Mouse (Mus musculus) bone marrow macrophage, adult 2 months (primary cell): ENCODE measurements at regions not wholly inside any gene's neighbourhood (a gene's known extent, or its start where the extent isn't known, plus 50 kb on each side); places are given as distances from the start of the nearest gene placed in this dataset.

Experiments
- H3K27ac ChIP-seq: 2 replicates; pipeline ENCODE4 v1.5.1; 2012; ENCODE audit warnings: low read depth, low read length; ENCODE audit not compliant: insufficient read depth
- H3K4me1 ChIP-seq: 2 replicates; pipeline ENCODE4 v1.6.1; 2012; ENCODE audit warnings: low read length; ENCODE audit not compliant: control insufficient read depth, insufficient read depth
- H3K4me3 ChIP-seq: 2 replicates; pipeline ENCODE4 v1.5.1; 2012; ENCODE audit warnings: mild to moderate bottlenecking, low read length, moderate library complexity; ENCODE audit not compliant: insufficient read depth
- CTCF ChIP-seq: IDR thresholded peaks from 2 replicates; pipeline ENCODE4 v1.5.1; 2012; ENCODE audit warnings: low read depth, mild to moderate bottlenecking, low read length, moderate library complexity
- POLR2A ChIP-seq: IDR thresholded peaks from 2 replicates; pipeline ENCODE4 v1.6.1; 2012; ENCODE audit warnings: mild to moderate bottlenecking, low read depth, low read length, borderline replicate concordance

- H3K4me1 ChIP-seq: no peaks in the 10 kb centered on the region
- no peak overlapping the region for H3K4me3 ChIP-seq
- no peak overlapping the region for H3K27ac ChIP-seq
- TF ChIP-seq CTCF (no peak), POLR2A (no peak)
Observed at GRCm38 (mm10) chr13:83914697-83915096, 307.4 kb upstream of the Tmem161b start.

- Histone ChIP-seq H3K27ac (no peak overlapping the region), H3K4me3 (no peak overlapping the region), H3K4me1 (no peaks in the 10 kb centered on the region)
- TF ChIP-seq CTCF (no peak), POLR2A (no peak)
Observed at GRCm38 (mm10) chr13:83932761-83933160, 289.3 kb upstream of the Tmem161b start.

DNA sequence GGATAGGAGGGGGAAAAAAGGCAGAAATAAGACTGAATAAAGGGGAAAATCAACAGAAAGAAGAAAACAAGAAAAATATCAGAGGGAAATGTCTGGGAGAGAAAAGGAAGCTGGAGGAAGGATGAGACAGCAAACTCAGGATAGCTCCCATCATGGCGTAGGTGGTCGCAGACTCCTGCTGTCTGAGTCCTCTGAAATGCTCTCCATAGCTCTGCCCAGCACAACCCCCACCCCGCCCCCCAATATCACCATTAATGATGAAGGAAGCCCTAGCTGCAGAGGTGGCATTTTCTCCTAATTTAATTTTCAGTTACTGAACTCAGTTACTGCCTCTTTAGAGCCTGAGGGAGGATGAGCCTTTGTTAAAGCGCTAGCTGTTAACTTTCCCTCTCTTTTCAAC, 275.6 kb upstream of the Tmem161b start:
- Histone ChIP-seq H3K27ac (no peak overlapping the region), H3K4me3 (no peak overlapping the region), H3K4me1 (no peaks in the 10 kb centered on the region)
- TF ChIP-seq CTCF: no peak
- TF ChIP-seq POLR2A: no peak

GRCm38 (mm10) chr13:83951163-83951562, 270.9 kb upstream of the Tmem161b start:
- Histone ChIP-seq H3K4me1 (no peaks in the 10 kb centered on the region), H3K4me3 (no peak overlapping the region), H3K27ac (no peak overlapping the region)
- no peak for TF ChIP-seq CTCF
- no peak for TF ChIP-seq POLR2A

DNA sequence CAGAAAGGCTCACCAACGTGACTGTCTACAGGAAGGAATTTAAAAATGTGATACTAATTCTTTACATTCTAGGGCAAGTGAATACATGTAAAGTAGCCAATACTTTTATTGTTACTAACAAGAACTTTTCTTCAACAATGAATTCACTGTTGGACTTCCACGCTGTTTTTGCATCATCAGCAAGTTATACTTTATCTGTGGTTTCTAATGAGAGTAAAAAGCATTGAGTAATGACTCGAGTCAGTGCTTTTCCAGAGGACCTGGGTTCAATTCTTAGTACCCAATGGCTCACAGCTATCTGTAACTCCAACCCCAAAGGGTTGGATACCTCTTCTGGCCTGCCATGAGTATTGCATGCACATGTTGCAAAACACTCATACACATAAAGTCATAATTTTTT, 270.3 kb upstream of the Tmem161b start:
- H3K27ac ChIP-seq: no peak overlapping the region
- no peaks in the 10 kb centered on the region for H3K4me1 ChIP-seq
- no peak overlapping the region for H3K4me3 ChIP-seq
- no peak for TF ChIP-seq POLR2A
- TF ChIP-seq CTCF: no peak

GRCm38 (mm10) chr13:83952353-83952752, 269.7 kb upstream of the Tmem161b start:
- Histone ChIP-seq H3K4me1 (no peaks in the 10 kb centered on the region), H3K4me3 (no peak overlapping the region), H3K27ac (no peak overlapping the region)
- no peak for TF ChIP-seq CTCF
- TF ChIP-seq POLR2A: no peak

GRCm38 (mm10) chr13:83952862-83953261, 269.2 kb upstream of the Tmem161b start:
- Histone ChIP-seq H3K4me1 (no peaks in the 10 kb centered on the region), H3K27ac (no peak overlapping the region), H3K4me3 (no peak overlapping the region)
- TF ChIP-seq POLR2A (no peak), CTCF (no peak)

GRCm38 (mm10) chr13:83955701-83956100, 266.4 kb upstream of the Tmem161b start:
- H3K4me3 ChIP-seq: no peak overlapping the region

GRCm38 (mm10) chr13:83978541-83978940, 243.6 kb upstream of the Tmem161b start:
- no peak for TF ChIP-seq POLR2A
- no peak for TF ChIP-seq CTCF
- no peak overlapping the region for H3K4me3 ChIP-seq
- no peaks in the 10 kb centered on the region for H3K4me1 ChIP-seq
- H3K27ac ChIP-seq: no peak overlapping the region

More at GRCm38 (mm10) chr13:83955701-83956100, 266.4 kb upstream of the Tmem161b start:
- Histone ChIP-seq H3K27ac (no peak overlapping the region), H3K4me1 (no peaks in the 10 kb centered on the region)
- no peak for TF ChIP-seq CTCF
- TF ChIP-seq POLR2A: no peak

- H3K4me3 ChIP-seq: no peak overlapping the region
- no peak overlapping the region for H3K27ac ChIP-seq
- H3K4me1 ChIP-seq: no peaks in the 10 kb centered on the region
- TF ChIP-seq CTCF: no peak
- no peak for TF ChIP-seq POLR2A
Observed at GRCm38 (mm10) chr13:83979535-83979934, 242.6 kb upstream of the Tmem161b start.
